Mouse (Mus musculus) layer of hippocampus, adult 2 months (tissue): Measurements from ENCODE around the gene Lhfp. TPM values are rescaled to one million over a fixed set of nuclear protein-coding genes. Genes with fewer than 3 reads are reported as not detected.

Experiments used
- DNase-seq, 2 experiments: peaks; one replicate each; pipeline ENCODE4 v3.0.0; 2022; ENCODE audit warnings: low spot score in 2 of 2
- H3K27ac ChIP-seq: fragments of 200-600 bp; 2 replicates; pipeline ENCODE4 v1.8.1; 2022
- H3K4me3 ChIP-seq: fragments of 200-600 bp; 2 replicates; pipeline ENCODE4 v1.8.1; 2022; ENCODE audit warnings: mild to moderate bottlenecking
- CTCF ChIP-seq: fragments of 200-600 bp; conservative IDR thresholded peaks from 2 replicates; pipeline ENCODE4 v1.8.1; 2022; ENCODE audit warnings: antibody characterized with exemption, mild to moderate bottlenecking, moderate library complexity
- total RNA-seq, 2 experiments: library from RNA; stranded (reverse); gene quantifications; 2 replicates each; pipeline ENCODE4 v1.2.3; 2021

The Lhfp gene
- total RNA-seq, 2 experiments from 2014 or later, result 19.1 to 20.4 TPM

GRCm38 (mm10) chr3:53027333-53027732, 14.0 kb upstream of the Lhfp start:
- no peak for DNase-seq
- no peak for TF ChIP-seq CTCF
- H3K4me3 ChIP-seq, result no peak overlapping the region
- H3K27ac ChIP-seq, result no peak overlapping the region

DNA sequence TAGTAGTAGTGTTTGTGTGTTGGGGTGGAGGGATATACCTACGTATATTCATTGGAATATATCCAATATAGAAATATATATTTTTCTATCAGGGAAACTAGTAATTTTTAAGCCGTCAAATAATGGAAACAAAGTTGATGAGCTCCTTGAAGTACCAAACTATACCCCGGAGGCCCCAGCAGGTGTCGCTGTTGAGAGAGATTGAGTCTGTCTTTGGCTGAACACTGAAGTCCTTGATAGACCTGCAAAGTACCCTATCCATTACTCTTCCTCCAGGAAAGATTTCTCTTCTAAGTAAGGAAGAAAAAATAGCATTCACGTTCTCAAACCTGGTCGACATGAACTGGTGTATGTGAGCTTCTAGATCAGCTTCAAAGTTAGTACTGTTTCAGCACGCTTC, 12.3 kb upstream of the Lhfp start:
- H3K4me3 ChIP-seq, result no peak overlapping the region
- DNase-seq, result peak; percentile 70 to 80
- H3K27ac ChIP-seq, result no peak overlapping the region
- peak; percentile 93 for TF ChIP-seq CTCF

DNA sequence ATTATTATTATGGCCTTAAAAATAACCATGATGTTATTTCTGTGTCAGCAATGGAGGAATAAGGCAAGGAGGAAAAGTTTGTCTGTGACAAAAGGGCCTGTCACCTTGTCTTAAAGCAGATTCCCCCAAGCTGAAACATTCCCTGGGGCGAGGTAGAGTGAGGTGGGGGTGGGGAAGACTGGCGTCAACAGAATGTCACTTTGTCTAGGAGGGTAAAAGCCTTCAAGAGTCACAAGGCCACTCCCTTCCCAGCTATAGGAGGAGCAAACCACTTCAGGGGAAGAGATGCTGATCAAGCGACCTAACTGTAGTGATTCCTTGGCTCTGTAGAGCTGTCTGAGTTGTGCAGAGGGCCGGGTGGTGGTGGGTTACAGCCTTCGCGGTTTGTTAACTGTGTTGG, 9.7 kb upstream of the Lhfp start:
- TF ChIP-seq CTCF, result no peak
- Histone ChIP-seq H3K27ac (no peak overlapping the region), H3K4me3 (no peak overlapping the region)
- DNase-seq, result no peak

DNA sequence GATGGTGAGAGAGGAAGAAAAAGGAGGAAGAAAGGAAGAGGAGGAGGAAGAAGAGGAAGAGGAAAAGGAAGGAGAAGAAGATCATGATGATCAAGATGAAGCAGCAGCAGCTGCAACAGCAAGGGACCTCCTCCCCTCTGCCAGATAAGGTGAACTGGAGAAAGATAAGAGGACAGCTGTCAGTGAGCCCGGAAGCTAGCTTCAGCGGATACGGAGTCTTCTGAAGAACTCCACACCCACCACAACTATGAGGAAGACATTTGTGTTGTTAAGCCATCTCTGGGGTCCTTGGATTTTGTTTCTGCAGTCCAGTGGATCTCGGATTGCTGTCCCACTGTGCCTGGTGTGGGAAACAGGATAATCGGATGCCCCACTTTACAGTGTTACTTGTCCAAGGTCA, 8.9 kb upstream of the Lhfp start:
- no peak overlapping the region for H3K27ac ChIP-seq
- no peak for DNase-seq
- no peak overlapping the region for H3K4me3 ChIP-seq
- TF ChIP-seq CTCF, result no peak

DNA sequence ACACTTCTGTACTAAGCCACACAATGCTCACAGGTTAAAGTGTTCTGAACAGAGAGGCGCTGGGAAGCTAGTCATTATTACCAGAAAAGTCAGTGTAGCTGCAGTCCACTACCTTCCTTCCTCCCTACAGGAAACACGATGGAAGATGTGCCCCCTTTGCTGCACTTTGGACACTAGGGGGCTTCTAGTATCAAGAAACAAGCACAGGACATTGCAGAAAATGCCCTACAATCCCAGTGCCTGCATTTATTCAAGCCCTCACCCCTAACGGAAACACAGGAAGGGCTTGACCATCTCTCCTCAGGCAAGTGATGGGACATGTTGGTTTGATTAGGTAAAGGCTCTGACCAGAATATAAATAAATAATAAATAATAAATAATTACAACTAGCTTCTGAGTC, 7.9 kb upstream of the Lhfp start:
- Histone ChIP-seq H3K27ac (no peak overlapping the region), H3K4me3 (no peak overlapping the region)
- TF ChIP-seq CTCF, result peak; percentile 78
- DNase-seq, result no peak

GRCm38 (mm10) chr3:53036076-53036475, 5.3 kb upstream of the Lhfp start:
- DNase-seq, result no peak
- no peak for TF ChIP-seq CTCF
- Histone ChIP-seq H3K4me3 (no peak overlapping the region), H3K27ac (no peak overlapping the region)

- no peak for DNase-seq
- H3K4me3 ChIP-seq, result no peak overlapping the region
- TF ChIP-seq CTCF, result no peak
These were observed 4.4 kb upstream of the Lhfp start for GRCm38 (mm10) chr3:53036941-53037340.

GRCm38 (mm10) chr3:53038913-53039312, 2.4 kb upstream of the Lhfp start:
- Histone ChIP-seq H3K4me3 (no peak overlapping the region), H3K27ac (no peak overlapping the region)
- TF ChIP-seq CTCF, result no peak
- no peak for DNase-seq

More at GRCm38 (mm10) chr3:53036941-53037340, 4.4 kb upstream of the Lhfp start:
- no peak overlapping the region for H3K27ac ChIP-seq

DNA sequence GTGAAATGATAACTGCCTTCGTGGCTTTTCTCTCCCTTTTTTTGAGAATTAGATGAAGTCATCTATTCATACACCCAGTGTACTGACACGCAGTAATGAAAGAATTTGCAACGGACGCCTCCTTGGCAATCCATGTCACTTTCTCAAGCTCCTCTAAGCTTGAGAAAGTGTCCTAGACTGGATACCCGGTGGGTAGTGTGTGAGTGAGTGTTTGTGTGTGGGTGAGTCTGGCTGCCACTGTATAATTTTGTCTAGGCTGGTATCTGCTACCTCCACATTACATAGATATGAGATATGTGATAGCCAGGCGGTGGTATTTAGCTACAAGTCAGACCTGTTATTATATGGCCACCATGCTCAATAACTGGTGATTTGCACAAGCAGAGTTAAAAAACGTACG, 1.6 kb upstream of the Lhfp start:
- no peak for DNase-seq
- Histone ChIP-seq H3K4me3 (no peak overlapping the region), H3K27ac (no peak overlapping the region)
- no peak for TF ChIP-seq CTCF

DNA sequence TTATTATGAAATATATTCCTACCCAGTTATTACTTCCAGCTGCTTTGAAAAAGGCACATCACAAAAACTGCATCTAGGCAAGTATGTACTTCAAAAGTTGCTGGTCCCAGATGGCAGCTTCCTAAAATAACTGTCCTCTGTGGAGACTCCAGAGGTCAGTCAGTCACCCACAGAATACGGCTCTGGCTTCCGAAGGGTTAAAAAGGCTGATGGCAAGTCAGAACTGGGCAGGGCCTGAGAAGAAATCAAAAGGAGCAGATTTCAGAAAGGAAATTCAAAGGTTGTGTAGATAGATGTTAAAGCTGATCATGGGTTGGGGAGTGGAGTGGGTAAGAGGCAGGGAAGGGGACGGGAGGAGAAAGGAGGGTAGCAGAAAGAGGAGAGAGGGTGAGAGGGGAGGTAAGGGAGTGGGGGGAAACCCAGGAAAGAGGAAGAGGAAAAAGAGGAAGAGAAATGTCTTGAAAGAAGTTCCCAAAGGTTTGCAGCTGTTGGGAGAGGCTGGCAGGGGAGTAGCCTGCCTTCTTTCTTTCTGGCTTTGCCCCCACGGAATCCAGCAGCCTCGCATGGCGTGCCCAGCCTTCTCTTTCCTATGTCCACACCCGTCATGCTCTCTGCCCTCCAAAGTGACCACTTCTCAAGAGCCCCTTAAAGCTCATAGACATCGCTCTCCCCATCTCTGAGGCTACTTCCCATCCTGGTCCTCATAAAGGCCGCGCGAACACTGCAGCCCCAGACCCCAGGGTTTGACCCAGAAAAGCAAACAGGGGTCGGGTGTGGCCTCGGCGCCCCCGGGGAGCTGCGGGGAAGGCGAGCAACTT, 526 bp upstream of the Lhfp start:
- no peak for TF ChIP-seq CTCF
- DNase-seq, result no peak
- Histone ChIP-seq H3K4me3 (peak overlapping the region; percentile 80), H3K27ac (peak overlapping the region; percentile 58)

DNA sequence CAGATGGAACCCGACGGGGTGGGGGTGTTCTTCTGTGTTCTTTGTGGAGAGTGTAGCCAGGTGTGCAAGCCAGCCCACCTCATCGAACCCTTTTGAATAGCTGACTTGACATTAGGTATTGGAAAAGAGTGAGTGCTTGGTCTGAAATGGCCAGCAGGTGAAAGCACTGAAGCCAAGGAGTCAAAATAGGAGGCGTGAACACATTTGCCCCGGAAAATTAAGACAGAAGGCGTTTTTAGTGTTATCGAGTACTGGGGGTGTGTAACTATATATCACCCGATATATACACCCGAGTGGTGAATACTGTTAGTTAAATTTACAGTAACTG, 876 bp downstream of the Lhfp start:
- peak overlapping the region; percentile 80 for H3K4me3 ChIP-seq
- no peak for DNase-seq
- no peak for TF ChIP-seq CTCF
- peak overlapping the region; percentile 20; the same call in 1 of the 2 replicates for H3K27ac ChIP-seq

GRCm38 (mm10) chr3:53043206-53043780, 2.0 kb downstream of the Lhfp start:
- no peak for DNase-seq
- no peak for TF ChIP-seq CTCF
- no peak overlapping the region for H3K4me3 ChIP-seq
- no peak overlapping the region for H3K27ac ChIP-seq

- peak overlapping the region; percentile 29; the same call in 1 of the 2 replicates for H3K4me3 ChIP-seq
- DNase-seq, result no peak
- no peak for TF ChIP-seq CTCF
- H3K27ac ChIP-seq, result no peak overlapping the region
These were observed 2.9 kb downstream of the Lhfp start for GRCm38 (mm10) chr3:53044238-53044637.
